In the genomic region with DNA sequence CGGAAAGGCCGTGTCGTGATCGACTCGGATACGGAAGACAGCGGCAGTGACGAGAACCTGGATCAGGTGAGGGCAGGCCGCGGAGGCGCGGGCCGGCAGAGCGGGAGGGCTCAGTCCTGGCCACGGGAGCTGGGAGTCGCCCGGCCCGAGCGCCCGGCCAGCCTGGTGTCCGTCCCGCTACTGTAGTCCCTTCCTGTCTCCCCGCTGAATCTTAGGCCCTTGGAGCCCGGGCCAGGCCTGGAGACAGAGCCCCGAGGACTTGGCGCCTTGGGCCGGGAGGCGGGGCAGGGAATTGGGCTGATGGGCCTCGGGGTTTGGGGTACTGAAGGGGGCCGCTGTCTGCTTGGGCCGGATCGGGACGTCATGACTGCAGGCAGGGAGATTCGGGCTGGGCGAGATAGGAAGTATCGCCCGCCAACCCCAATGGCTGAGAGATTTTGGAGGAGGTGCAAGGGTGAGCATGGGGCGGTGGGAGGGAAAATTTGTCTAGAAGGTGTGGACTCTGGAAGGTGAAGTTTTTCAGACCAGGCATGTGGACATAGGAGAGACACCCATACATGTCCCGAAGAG, we compare ENCODE assay signal across 8 mouse cellular contexts. TPM values are rescaled to one million over a fixed set of nuclear protein-coding genes. Genes with fewer than 3 reads are reported as not detected.
DNase-seq lines count a peak whose midpoint lies in the region; ATAC-seq and TF ChIP-seq lines count a peak whose summit lies in the region.

No protein-coding gene starts in this region.

- H3K4me1 ChIP-seq in heart, embryonic 11.5 days (ENCODE audit: control insufficient read depth, insufficient read depth, low read length), result peaks cover 6% of the 10 kb centered on the region; the same call in 1 of the 2 replicates
- H3K4me1 ChIP-seq in intestine, postnatal 0 days (replicated peaks; ENCODE audit: control insufficient read depth, insufficient read depth, low read length), result 0 out of 2 replicates have a peak, but pooled peaks cover 4% of the 10 kb centered on the region
- H3K4me1 ChIP-seq in midbrain, embryonic 15.5 days, result peaks cover 27% of the 10 kb centered on the region

- no peaks in the 10 kb centered on the region for H3K27me3 ChIP-seq in heart, embryonic 11.5 days (ENCODE audit: control insufficient read depth, insufficient read depth, low read length)
- no peaks in the 10 kb centered on the region for H3K27me3 ChIP-seq in intestine, postnatal 0 days (replicated peaks; ENCODE audit: control insufficient read depth, insufficient read depth, low read length)
- H3K27me3 ChIP-seq in midbrain, embryonic 15.5 days (replicated peaks), result 0 out of 2 replicates have a peak, but pooled peaks cover 4% of the 10 kb centered on the region

- peak overlapping the region; percentile 95 for H3K9ac ChIP-seq in heart, embryonic 11.5 days (ENCODE audit: low read depth, low read length)
- H3K9ac ChIP-seq in intestine, postnatal 0 days (ENCODE audit: low read depth, low read length), result peak overlapping the region; percentile 89
- H3K9ac ChIP-seq in midbrain, embryonic 15.5 days, result peak overlapping the region; percentile 87

- WGBS in heart, embryonic 11.5 days (ENCODE audit: insufficient replicate concordance), result under 1% methylated on average over 39 of the region's 39 CpGs
- 0% methylated on average over 39 of the region's 39 CpGs for WGBS in intestine, postnatal 0 days
- under 1% methylated on average over 39 of the region's 39 CpGs for WGBS in midbrain, embryonic 15.5 days

- H3K36me3 ChIP-seq in heart, embryonic 11.5 days (ENCODE audit: control insufficient read depth, insufficient read depth, low read length), result no peaks in the 10 kb centered on the region
- H3K36me3 ChIP-seq in intestine, postnatal 0 days (ENCODE audit: control insufficient read depth, insufficient read depth), result no peaks in the 10 kb centered on the region
- no peaks in the 10 kb centered on the region for H3K36me3 ChIP-seq in midbrain, embryonic 15.5 days (replicated peaks)

- no peak for TF ChIP-seq CTCF in intestine, postnatal 0 days (IDR thresholded peaks at IDR 0.05; ENCODE audit: low read depth)

- peak overlapping the region; percentile 87 for H3K27ac ChIP-seq in heart, embryonic 11.5 days (ENCODE audit: low read depth, low read length)
- H3K27ac ChIP-seq in intestine, postnatal 0 days (ENCODE audit: low read depth, low read length), result peak overlapping the region; percentile 88
- peak overlapping the region; percentile 80 for H3K27ac ChIP-seq in midbrain, embryonic 15.5 days

- peak; percentile 82 for ATAC-seq in heart, embryonic 11.5 days (replicated peaks; ENCODE audit: insufficient number of reproducible peaks, low FRiP score, low TSS enrichment)
- peak; percentile 64 for ATAC-seq in erythroblast, adult 5-6 weeks (replicated peaks; ENCODE audit: low FRiP score, poor library complexity, severe bottlenecking)
- peak; percentile 85 for ATAC-seq in intestine, postnatal 0 days
- peak; percentile 91 for ATAC-seq in midbrain, embryonic 15.5 days (replicated peaks)

- peak overlapping the region; percentile 72 for H3K4me2 ChIP-seq in heart, embryonic 11.5 days
- peak overlapping the region; percentile 86 for H3K4me2 ChIP-seq in intestine, postnatal 0 days (replicated peaks; ENCODE audit: low read depth)
- H3K4me2 ChIP-seq in midbrain, embryonic 15.5 days, result peak overlapping the region; percentile 82

- intact Hi-C loops in heart, postnatal 10 days (cut with DNase I), result no loop called here

- DNase-seq in heart, postnatal 10 days, result no peak
- DNase-seq in ES-CJ7 (ENCODE audit: low read depth, low spot score), result peak; percentile 21
- DNase-seq in right cerebral cortex, adult 2 months (ENCODE audit: low spot score in 2 of 2), result no peak
- no peak for DNase-seq in retina, postnatal 1 day

- peak overlapping the region; percentile 98 for H3K4me3 ChIP-seq in heart, embryonic 11.5 days (ENCODE audit: low read depth, low read length)
- peak overlapping the region; percentile 89 for H3K4me3 ChIP-seq in intestine, postnatal 0 days (ENCODE audit: low read depth, low read length)
- peak overlapping the region; percentile 87 for H3K4me3 ChIP-seq in midbrain, embryonic 15.5 days

- no peaks in the 10 kb centered on the region for H3K9me3 ChIP-seq in heart, embryonic 11.5 days (replicated peaks; ENCODE audit: control insufficient read depth, low read length)
- no peaks in the 10 kb centered on the region for H3K9me3 ChIP-seq in intestine, postnatal 0 days (ENCODE audit: control insufficient read depth)
- H3K9me3 ChIP-seq in midbrain, embryonic 15.5 days, result no peaks in the 10 kb centered on the region

RNA-seq across cellular contexts. Expression of gene Rtf1, which starts 0.4 kb away (rescaled TPM):
- 20.3 and 24.0 TPM in 2 replicates for polyA plus RNA-seq in heart, embryonic 11.5 days (2014; fragmentation: Nextera tagmentation; extraction: Ambion mirVana)
- total RNA-seq in heart, postnatal 10 days (2021), result 10 to 100 TPM; 24.6 to 27.3 TPM
- total RNA-seq in erythroblast, adult 5-6 weeks (2015; ENCODE audit: low replicate concordance), result 8.4 and 13.4 TPM in 2 replicates
- total RNA-seq in erythroblast, adult 5-6 weeks (2017; ENCODE audit: low replicate concordance), result 13.8 and 16.9 TPM in 2 replicates
- 29.4 and 32.1 TPM in 2 replicates for polyA plus RNA-seq in intestine, postnatal 0 days (2015; fragmentation: Nextera tagmentation; extraction: Ambion mirVana)
- 50.0 and 62.3 TPM in 2 replicates for polyA plus RNA-seq in midbrain, embryonic 15.5 days (2015; fragmentation: Nextera tagmentation; extraction: Ambion mirVana)

RNA-seq across cellular contexts. Expression of gene Ndufaf1, which starts 12.7 kb away (rescaled TPM):
- 54.5 and 64.1 TPM in 2 replicates for polyA plus RNA-seq in heart, embryonic 11.5 days (2014; fragmentation: Nextera tagmentation; extraction: Ambion mirVana)
- 10 to 100 TPM; 56.6 to 57.6 TPM for total RNA-seq in heart, postnatal 10 days (2021)
- 13.4 and 20.8 TPM in 2 replicates for total RNA-seq in erythroblast, adult 5-6 weeks (2015; ENCODE audit: low replicate concordance)
- total RNA-seq in erythroblast, adult 5-6 weeks (2017; ENCODE audit: low replicate concordance), result 3.3 and 7.3 TPM in 2 replicates
- polyA plus RNA-seq in intestine, postnatal 0 days (2015; fragmentation: Nextera tagmentation; extraction: Ambion mirVana), result 24.3 and 26.6 TPM in 2 replicates
- polyA plus RNA-seq in midbrain, embryonic 15.5 days (2015; fragmentation: Nextera tagmentation; extraction: Ambion mirVana), result 37.0 and 37.5 TPM in 2 replicates

RNA-seq across cellular contexts. Expression of gene Oip5, which starts 57.0 kb away (rescaled TPM):
- 22.9 and 25.5 TPM in 2 replicates for polyA plus RNA-seq in heart, embryonic 11.5 days (2014; fragmentation: Nextera tagmentation; extraction: Ambion mirVana)
- total RNA-seq in heart, postnatal 10 days (2021), result 1 to 10 TPM; 3.7 to 4.4 TPM
- 32.4 and 64.9 TPM in 2 replicates for total RNA-seq in erythroblast, adult 5-6 weeks (2015; ENCODE audit: low replicate concordance)
- 62.0 and 66.3 TPM in 2 replicates for total RNA-seq in erythroblast, adult 5-6 weeks (2017; ENCODE audit: low replicate concordance)
- 6.6 and 6.7 TPM in 2 replicates for polyA plus RNA-seq in intestine, postnatal 0 days (2015; fragmentation: Nextera tagmentation; extraction: Ambion mirVana)
- 3.1 and 4.6 TPM in 2 replicates for polyA plus RNA-seq in midbrain, embryonic 15.5 days (2015; fragmentation: Nextera tagmentation; extraction: Ambion mirVana)

RNA-seq across cellular contexts. Expression of gene Nusap1, which starts 57.2 kb away (rescaled TPM):
- polyA plus RNA-seq in heart, embryonic 11.5 days (2014; fragmentation: Nextera tagmentation; extraction: Ambion mirVana), result 56.4 and 57.3 TPM in 2 replicates
- 10 to 100 TPM in 1 of 2 experiments, 1 to 10 TPM in 1; 8.8 to 11.4 TPM for total RNA-seq in heart, postnatal 10 days (2021)
- 111 and 117 TPM in 2 replicates for total RNA-seq in erythroblast, adult 5-6 weeks (2015; ENCODE audit: low replicate concordance)
- 137 and 150 TPM in 2 replicates for total RNA-seq in erythroblast, adult 5-6 weeks (2017; ENCODE audit: low replicate concordance)
- polyA plus RNA-seq in intestine, postnatal 0 days (2015; fragmentation: Nextera tagmentation; extraction: Ambion mirVana), result 15.6 and 18.7 TPM in 2 replicates
- polyA plus RNA-seq in midbrain, embryonic 15.5 days (2015; fragmentation: Nextera tagmentation; extraction: Ambion mirVana), result 10.1 and 11.6 TPM in 2 replicates
